Comparison of ENCODE assay signal across 8 mouse cellular contexts in genomic region chr7:46845978-46846485, GRCm38 (mm10). TPM values are rescaled to one million over a fixed set of nuclear protein-coding genes. Genes with fewer than 3 reads are reported as not detected.
A peak's percentile ranks its signal among the peaks of the same experiment; 100 is the strongest.
DNase-seq lines count a peak whose midpoint lies in the region; ATAC-seq and TF ChIP-seq lines count a peak whose summit lies in the region.

No protein-coding gene starts in this region.

- under 1% methylated on average over 36 of the region's 36 CpGs for WGBS in heart, embryonic 11.5 days (ENCODE audit: insufficient replicate concordance)
- WGBS in heart, embryonic 16.5 days = under 1% methylated on average over 36 of the region's 36 CpGs
- under 1% methylated on average over 36 of the region's 36 CpGs for WGBS in liver, embryonic 12.5 days (ENCODE audit: insufficient replicate concordance)

- DNase-seq in heart, postnatal 25 days (ENCODE audit: low spot score) = no peak
- DNase-seq in CH12.LX (ENCODE audit: extremely low read depth) = no peak
- DNase-seq in embryo, embryonic 11 days = peak; percentile 72
- DNase-seq in naive thymus-derived CD4-positive, alpha-beta T cell, adult 2 months (ENCODE audit: low read depth) = peak; percentile 78
- DNase-seq in yolk sac, embryonic 10.5 days (ENCODE audit: low spot score) = peak; percentile 43

- peak; percentile 33 for ATAC-seq in heart, embryonic 11.5 days (replicated peaks; ENCODE audit: insufficient number of reproducible peaks, low FRiP score, low TSS enrichment)
- no peak; the same call in 1 of the 2 replicates for ATAC-seq in heart, embryonic 16.5 days (replicated peaks; ENCODE audit: extremely low read depth, insufficient read depth, low FRiP score)
- ATAC-seq in liver, embryonic 12.5 days = peak; percentile 9

- no peaks in the 10 kb centered on the region for H3K27me3 ChIP-seq in heart, embryonic 11.5 days (ENCODE audit: control insufficient read depth, insufficient read depth, low read length)
- no peaks in the 10 kb centered on the region for H3K27me3 ChIP-seq in CH12.LX (replicated peaks)
- H3K27me3 ChIP-seq in heart, embryonic 16.5 days (ENCODE audit: control insufficient read depth, insufficient read depth, low read length) = no peaks in the 10 kb centered on the region; the same call in 1 of the 2 replicates
- H3K27me3 ChIP-seq in liver, embryonic 12.5 days (replicated peaks) = no peaks in the 10 kb centered on the region

- TF ChIP-seq RAD21 in CH12.LX (IDR thresholded peaks at IDR 0.05; ENCODE audit: low read depth, low read length) = no peak

- H3K4me1 ChIP-seq in heart, embryonic 11.5 days (ENCODE audit: control insufficient read depth, insufficient read depth, low read length) = peaks cover 12% of the 10 kb centered on the region
- peaks cover 0 to 26% of the 10 kb centered on the region in 2 experiments; a peak in 2 of 4 replicates for H3K4me1 ChIP-seq in CH12.LX (ENCODE audit: control insufficient read depth in 1 of 2, insufficient read depth in 2 of 2)
- H3K4me1 ChIP-seq in heart, embryonic 16.5 days (ENCODE audit: control insufficient read depth, insufficient read depth, low read length) = peaks cover 22% of the 10 kb centered on the region
- H3K4me1 ChIP-seq in liver, embryonic 12.5 days = peaks cover 59% of the 10 kb centered on the region

- in situ Hi-C loops in CH12.LX (cut with MboI; ENCODE audit: low pct_ligation_motif_present, low pct_unique_long_range_greater_than_20kb, low sequenced_read_pairs) = loop anchor here (5.0 kb wide), 1 partner anchor 49 kb away; the partner anchor contains the start of genes Gtf2h1 and Hps5

- no peak for TF ChIP-seq POLR2A in CH12.LX (IDR thresholded peaks at IDR 0.05; ENCODE audit: low read depth, low read length)

- peak overlapping the region; percentile 98 for H3K4me3 ChIP-seq in heart, embryonic 11.5 days (ENCODE audit: low read depth, low read length)
- H3K4me3 ChIP-seq in CH12.LX (replicated peaks in 1 of 3; ENCODE audit: low read depth in 2 of 3, low read length in 2 of 3, poor library complexity in 1 of 3) = peak overlapping the region; percentile 96 to 99 (median 98)
- H3K4me3 ChIP-seq in heart, embryonic 16.5 days (ENCODE audit: low read length) = peak overlapping the region; percentile 100
- peak overlapping the region; percentile 83 for H3K4me3 ChIP-seq in liver, embryonic 12.5 days

- dilution Hi-C loops in CH12.LX (cut with MboI; ENCODE audit: extremely low pct_ligation_motif_present, extremely low pct_unique_long_range_greater_than_20kb, low sequenced_read_pairs) = no loop called here

- H3K27ac ChIP-seq in heart, embryonic 11.5 days (ENCODE audit: low read depth, low read length) = peak overlapping the region; percentile 98
- H3K27ac ChIP-seq in CH12.LX (ENCODE audit: insufficient read depth, low read depth) = peak overlapping the region; percentile 69
- H3K27ac ChIP-seq in heart, embryonic 16.5 days (ENCODE audit: low read length) = peak overlapping the region; percentile 100
- H3K27ac ChIP-seq in liver, embryonic 12.5 days = peak overlapping the region; percentile 88

- H3K9ac ChIP-seq in heart, embryonic 11.5 days (ENCODE audit: low read depth, low read length) = peak overlapping the region; percentile 100
- peak overlapping the region; percentile 94 for H3K9ac ChIP-seq in CH12.LX (ENCODE audit: insufficient read depth, low read depth)
- peak overlapping the region; percentile 100 for H3K9ac ChIP-seq in heart, embryonic 16.5 days (ENCODE audit: low read length)
- H3K9ac ChIP-seq in liver, embryonic 12.5 days = peak overlapping the region; percentile 91

- peak overlapping the region; percentile 88 for H3K4me2 ChIP-seq in heart, embryonic 11.5 days
- peak overlapping the region; percentile 39 for H3K4me2 ChIP-seq in CH12.LX (ENCODE audit: insufficient read depth, low read depth, poor library complexity, severe bottlenecking)
- peak overlapping the region; percentile 94 for H3K4me2 ChIP-seq in heart, embryonic 16.5 days (ENCODE audit: low read depth, low read length)
- H3K4me2 ChIP-seq in liver, embryonic 12.5 days = peak overlapping the region; percentile 99

- no peak for TF ChIP-seq EP300 in CH12.LX (IDR thresholded peaks at IDR 0.05; ENCODE audit: low read length)

- H3K79me2 ChIP-seq in CH12.LX (replicated peaks; ENCODE audit: control insufficient read depth, extremely low read depth, insufficient read depth, poor library complexity, severe bottlenecking) = peaks cover 18% of the 10 kb centered on the region

- peaks cover 18% of the 10 kb centered on the region for H3K36me3 ChIP-seq in heart, embryonic 11.5 days (ENCODE audit: control insufficient read depth, insufficient read depth, low read length)
- peaks cover 20 to 36% of the 10 kb centered on the region in 2 experiments for H3K36me3 ChIP-seq in CH12.LX (replicated peaks in 1 of 2; ENCODE audit: control insufficient read depth in 1 of 2, insufficient read depth in 1 of 2, low read length in 1 of 2)
- peaks cover 31% of the 10 kb centered on the region for H3K36me3 ChIP-seq in heart, embryonic 16.5 days (ENCODE audit: control insufficient read depth, insufficient read depth)
- peaks cover 36% of the 10 kb centered on the region for H3K36me3 ChIP-seq in liver, embryonic 12.5 days

- intact Hi-C loops in heart, postnatal 25 days (cut with DNase I) = loop anchor here (2.0 kb wide), 2 partner anchors 29 to 51 kb away; no protein-coding TSS in a partner anchor

- H3K9me3 ChIP-seq in heart, embryonic 11.5 days (replicated peaks; ENCODE audit: control insufficient read depth, low read length) = no peaks in the 10 kb centered on the region
- no peaks in the 10 kb centered on the region for H3K9me3 ChIP-seq in CH12.LX (replicated peaks; ENCODE audit: low read length)
- H3K9me3 ChIP-seq in heart, embryonic 16.5 days (replicated peaks; ENCODE audit: control insufficient read depth, low read length) = no peaks in the 10 kb centered on the region
- H3K9me3 ChIP-seq in liver, embryonic 12.5 days (replicated peaks) = no peaks in the 10 kb centered on the region

- no peak for TF ChIP-seq CTCF in CH12.LX (conservative IDR thresholded peaks at IDR 0.05 in 1 of 2, IDR thresholded peaks at IDR 0.05 in 1 of 2; ENCODE audit: low read depth in 2 of 2, low read length in 2 of 2)

TF ChIP-seq in CH12.LX, 34 proteins besides CTCF, POLR2A, EP300 and RAD21:
- TF ChIP-seq HCFC1 (IDR thresholded peaks at IDR 0.05; ENCODE audit: low read depth, low read length) = no peak
- 0 out of 2 replicates have a peak, but pooled peaks have one; percentile 10 for TF ChIP-seq ELF1 (IDR thresholded peaks at IDR 0.05; ENCODE audit: low read depth, low read length)

RNA-seq across cellular contexts. Expression of gene Ldha, which starts 4.8 kb away (rescaled TPM):
- polyA plus RNA-seq in heart, embryonic 11.5 days (2014; fragmentation: Nextera tagmentation; extraction: Ambion mirVana) = 3,042 and 3,490 TPM in 2 replicates
- total RNA-seq in heart, postnatal 25 days (2021) = 100 to 1,000 TPM; 799 to 856 TPM
- total RNA-seq in CH12.LX (2012; rRNA removed) = 702 and 970 TPM in 2 replicates
- 1,007 and 1,199 TPM in 2 replicates for total RNA-seq in CH12.LX (2014; rRNA removed)
- 1,412 and 1,555 TPM in 2 replicates for polyA plus RNA-seq in CH12.LX (2012; ENCODE audit: insufficient read length, low read depth)
- polyA plus RNA-seq in heart, embryonic 16.5 days (2015; fragmentation: Nextera tagmentation; extraction: Ambion mirVana) = 3,218 and 3,386 TPM in 2 replicates
- 1,680 and 1,789 TPM in 2 replicates for polyA plus RNA-seq in liver, embryonic 12.5 days (2016; fragmentation: Nextera tagmentation; extraction: Ambion mirVana)

RNA-seq across cellular contexts. Expression of gene Ldhc, which starts 15.0 kb away (rescaled TPM):
- polyA plus RNA-seq in heart, embryonic 11.5 days (2014; fragmentation: Nextera tagmentation; extraction: Ambion mirVana) = not detected in 2 replicates
- not detected for total RNA-seq in heart, postnatal 25 days (2021)
- total RNA-seq in CH12.LX (2012; rRNA removed) (not detected in 2 replicates), CH12.LX (2014; rRNA removed) (not detected in 2 replicates)
- not detected in 2 replicates for polyA plus RNA-seq in CH12.LX (2012; ENCODE audit: insufficient read length, low read depth)
- not detected in 2 replicates for polyA plus RNA-seq in heart, embryonic 16.5 days (2015; fragmentation: Nextera tagmentation; extraction: Ambion mirVana)
- polyA plus RNA-seq in liver, embryonic 12.5 days (2016; fragmentation: Nextera tagmentation; extraction: Ambion mirVana) = 0.15 and 0.22 TPM in 2 replicates

RNA-seq across cellular contexts. Expression of gene Gtf2h1, which starts 50.1 kb away (rescaled TPM):
- polyA plus RNA-seq in heart, embryonic 11.5 days (2014; fragmentation: Nextera tagmentation; extraction: Ambion mirVana) = 34.9 and 41.1 TPM in 2 replicates
- total RNA-seq in heart, postnatal 25 days (2021) = 10 to 100 TPM; 15.7 to 16.9 TPM
- 79.2 and 103 TPM in 2 replicates for total RNA-seq in CH12.LX (2012; rRNA removed)
- total RNA-seq in CH12.LX (2014; rRNA removed) = 161 and 198 TPM in 2 replicates
- polyA plus RNA-seq in CH12.LX (2012; ENCODE audit: insufficient read length, low read depth) = 164 and 172 TPM in 2 replicates
- 32.2 and 33.3 TPM in 2 replicates for polyA plus RNA-seq in heart, embryonic 16.5 days (2015; fragmentation: Nextera tagmentation; extraction: Ambion mirVana)
- polyA plus RNA-seq in liver, embryonic 12.5 days (2016; fragmentation: Nextera tagmentation; extraction: Ambion mirVana) = 56.4 and 59.0 TPM in 2 replicates

RNA-seq across cellular contexts. Expression of gene Hps5, which starts 50.2 kb away (rescaled TPM):
- polyA plus RNA-seq in heart, embryonic 11.5 days (2014; fragmentation: Nextera tagmentation; extraction: Ambion mirVana) = 11.8 and 12.7 TPM in 2 replicates
- total RNA-seq in heart, postnatal 25 days (2021) = 10 to 100 TPM in 1 of 2 experiments, 1 to 10 TPM in 1; 8.6 to 10.5 TPM
- total RNA-seq in CH12.LX (2012; rRNA removed) (21.9 and 26.0 TPM in 2 replicates), CH12.LX (2014; rRNA removed) (17.8 and 20.3 TPM in 2 replicates)
- polyA plus RNA-seq in CH12.LX (2012; ENCODE audit: insufficient read length, low read depth) = 17.2 and 20.8 TPM in 2 replicates
- polyA plus RNA-seq in heart, embryonic 16.5 days (2015; fragmentation: Nextera tagmentation; extraction: Ambion mirVana) = 10.4 and 13.0 TPM in 2 replicates
- polyA plus RNA-seq in liver, embryonic 12.5 days (2016; fragmentation: Nextera tagmentation; extraction: Ambion mirVana) = 9.7 and 10.7 TPM in 2 replicates

Comparison
In these comparisons a context has a peak if more than half of its experiments do, and no peak if none do; other contexts are left out.
1. H3K4me2 ChIP-seq: peak in every context shown above with its lines; median percentile 99 in liver, embryonic 12.5 days; 94 in heart, embryonic 16.5 days; 88 in heart, embryonic 11.5 days; 39 in CH12.LX.
2. DNase-seq: peak in embryo, embryonic 11 days (single experiment), naive thymus-derived CD4-positive, alpha-beta T cell, adult 2 months (single experiment) and yolk sac, embryonic 10.5 days (single experiment); none in heart, postnatal 25 days (single experiment) and CH12.LX (single experiment).
3. Peak in every context shown above with its lines, with median percentiles within 50 percentile points of each other: H3K27ac ChIP-seq, H3K4me3 ChIP-seq and H3K9ac ChIP-seq.